Mouse (Mus musculus) R1 (cell line): ENCODE measurements around the gene Casp2.

Source experiments
- DNase-seq: peaks from one replicate; pipeline ENCODE4 v3.0.0-alpha.2; 2018; ENCODE audit warnings: low read depth, low spot score

Gene Casp2

GRCm38 (mm10) chr6:42276151-42276550 is 11.4 kb downstream of the Casp2 start:
- no peak for DNase-seq

- no peak for DNase-seq
Observed at GRCm38 (mm10) chr6:42282865-42283528, 18.2 kb downstream of the Casp2 start.

DNA sequence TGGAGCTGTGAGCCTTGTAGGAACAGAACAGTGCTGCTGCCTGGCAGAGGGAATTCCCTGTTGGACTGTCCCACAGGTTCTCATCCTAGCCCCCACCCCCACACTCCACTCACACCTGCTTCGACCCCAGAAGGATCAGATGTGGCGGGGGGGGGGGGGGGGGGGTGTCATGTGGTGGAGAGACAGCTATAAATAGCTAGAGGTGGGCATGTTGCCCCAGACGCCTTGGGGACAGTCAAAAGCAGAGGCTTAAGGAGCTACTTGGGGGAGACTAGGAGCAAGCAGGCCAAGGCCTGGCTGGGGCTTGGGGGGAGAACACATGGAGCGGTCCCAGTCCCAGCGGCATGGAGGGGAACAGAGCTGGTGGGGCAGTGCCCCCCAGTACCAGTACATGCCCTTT is 21.7 kb downstream of the Casp2 start, which contains the start of gene Clcn1:
Gene Clcn1, plus strand, starts transcription at position 238 of the 400 bp plus-strand sequence.
- DNase-seq: no peak

DNA sequence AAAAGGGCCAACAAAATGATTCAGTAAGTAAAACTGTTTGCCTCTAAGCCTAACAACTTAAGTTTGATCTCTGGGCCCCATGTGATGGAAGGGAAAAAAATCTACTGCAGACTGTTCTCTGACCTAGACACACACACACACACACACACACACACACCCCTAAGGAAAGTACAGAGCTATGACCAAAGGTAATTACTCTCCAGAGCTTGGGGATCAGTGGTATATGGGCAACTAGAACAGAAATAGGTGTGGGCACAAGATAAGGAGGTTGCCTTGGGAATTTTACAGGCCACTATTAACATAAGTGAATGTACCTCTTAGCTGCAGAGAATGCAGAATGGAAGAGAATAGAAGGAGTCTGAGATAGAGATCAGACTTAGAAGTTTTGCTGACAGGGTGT is 22.8 kb downstream of the Casp2 start:
- DNase-seq: no peak

GRCm38 (mm10) chr6:42293327-42293726 is 28.5 kb downstream of the Casp2 start:
- DNase-seq: no peak

GRCm38 (mm10) chr6:42295549-42296094 is 30.8 kb downstream of the Casp2 start:
- no peak for DNase-seq

DNA sequence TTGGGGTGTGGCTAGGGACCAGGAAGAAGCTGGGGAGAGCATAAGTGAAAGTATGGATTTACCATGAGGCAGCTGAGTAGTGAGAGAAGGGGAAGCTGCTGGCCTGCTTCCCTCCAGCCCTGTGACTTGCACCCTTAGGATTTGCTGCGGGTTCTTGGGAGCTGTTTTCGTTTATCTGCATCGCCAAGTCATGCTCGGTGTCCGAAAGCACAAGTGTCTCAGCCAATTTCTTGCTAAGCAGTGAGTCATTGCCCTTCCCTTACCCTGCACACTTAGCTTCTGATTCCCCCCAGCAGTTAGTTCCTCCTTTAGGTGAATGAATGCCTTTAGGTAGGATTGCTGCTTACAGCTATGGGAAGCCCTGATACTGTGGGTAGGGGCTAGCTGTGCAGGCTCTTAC is 34.6 kb downstream of the Casp2 start:
- no peak for DNase-seq

- DNase-seq: no peak
Observed at GRCm38 (mm10) chr6:42309816-42310378, 45.1 kb downstream of the Casp2 start.

DNA sequence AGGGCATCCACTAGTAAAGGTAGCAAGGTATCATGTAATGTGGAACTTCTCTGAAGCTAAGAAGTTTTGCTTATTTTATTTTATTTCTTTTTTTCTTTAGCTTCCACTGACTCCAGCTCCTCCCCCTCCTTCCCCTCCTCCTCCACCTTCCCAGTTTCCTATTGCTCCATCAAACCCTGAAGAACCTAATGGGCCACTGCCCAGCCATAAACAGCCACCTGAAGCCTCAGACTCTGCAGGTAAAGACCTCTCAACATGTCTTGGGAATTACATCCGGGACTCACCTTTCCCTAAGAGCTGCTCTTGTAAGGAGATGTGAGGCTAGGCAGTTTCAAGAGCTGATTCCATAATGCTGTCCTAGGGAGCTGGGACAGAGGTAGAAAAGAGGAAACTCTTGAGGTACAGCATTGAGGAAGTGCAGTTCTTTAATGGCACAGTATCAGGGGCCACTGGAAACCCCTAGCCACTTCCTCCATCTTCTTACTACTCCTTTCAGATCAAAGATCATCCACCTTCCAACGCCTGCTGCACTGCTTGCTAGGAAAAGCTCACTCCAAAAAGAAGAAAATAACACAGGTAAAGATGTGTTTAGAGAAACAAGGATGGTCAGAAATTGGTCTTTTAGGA is 45.8 kb downstream of the Casp2 start:
- DNase-seq: no peak

DNA sequence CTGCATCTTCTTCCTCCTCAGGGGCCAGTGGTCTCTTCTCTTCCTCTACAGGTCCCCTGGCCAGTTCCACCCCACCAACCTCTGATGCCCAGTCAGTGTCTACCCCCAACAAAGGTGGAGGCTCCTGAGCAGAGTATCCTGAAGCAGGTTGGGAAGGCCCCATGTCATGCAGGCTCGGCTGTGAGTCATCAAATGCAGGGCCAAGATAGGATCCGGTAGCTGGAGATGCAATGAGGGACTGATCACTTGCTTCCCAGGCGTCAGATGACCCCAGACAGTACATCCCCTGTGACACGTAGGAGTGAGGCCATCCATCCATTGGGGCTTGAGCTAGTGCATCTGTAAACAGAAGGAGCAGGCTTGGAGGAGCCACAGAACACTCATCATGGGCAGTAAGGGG is 53.5 kb downstream of the Casp2 start:
- no peak for DNase-seq

DNA sequence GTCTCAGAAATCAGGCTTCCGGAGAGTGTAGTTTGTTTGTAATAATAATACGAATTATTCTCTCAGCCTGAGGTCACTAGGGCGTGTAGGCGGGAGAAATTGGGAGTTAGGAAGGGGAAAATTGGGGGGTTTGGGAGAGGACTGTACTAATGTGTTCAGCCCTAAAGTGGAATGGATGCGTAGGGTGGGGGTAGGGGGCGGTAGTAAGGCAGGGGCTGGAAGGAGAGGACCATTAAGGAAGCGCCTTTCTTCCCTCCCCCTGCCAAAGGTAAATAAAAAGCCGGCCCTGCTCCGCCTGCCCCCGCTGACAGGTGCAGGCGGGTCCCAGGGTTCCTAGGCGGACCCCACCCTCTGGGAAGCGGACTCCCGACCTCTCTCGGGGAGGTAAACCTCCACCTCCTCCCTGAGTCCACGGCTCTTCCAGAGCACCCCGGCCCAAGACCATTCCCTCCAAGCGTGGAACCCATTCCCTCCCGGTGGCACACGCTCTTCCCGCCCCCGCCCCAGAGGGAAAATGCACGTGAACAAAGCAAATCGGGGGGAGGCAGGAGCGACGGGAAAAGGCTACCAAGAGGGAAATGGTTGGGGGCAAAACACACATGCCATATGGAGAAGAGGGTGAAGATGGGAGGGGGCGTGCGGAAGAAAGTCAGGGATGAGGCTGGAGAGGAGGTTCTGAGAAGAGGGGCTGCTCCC is 58.7 kb downstream of the Casp2 start:
- peak; percentile 32 for DNase-seq

- DNase-seq: no peak
Observed at GRCm38 (mm10) chr6:42324067-42324481, 59.3 kb downstream of the Casp2 start.

- DNase-seq: peak; percentile 39
Observed at GRCm38 (mm10) chr6:42324482-42325267, 59.9 kb downstream of the Casp2 start, which contains the start of gene Fam131b. Gene Fam131b, minus strand, starts transcription at chr6:42324643.

- DNase-seq: peak; percentile 67
Observed at GRCm38 (mm10) chr6:42325268-42325609, 60.5 kb downstream of the Casp2 start.

GRCm38 (mm10) chr6:42326509-42326908 is 61.7 kb downstream of the Casp2 start:
- no peak for DNase-seq

DNA sequence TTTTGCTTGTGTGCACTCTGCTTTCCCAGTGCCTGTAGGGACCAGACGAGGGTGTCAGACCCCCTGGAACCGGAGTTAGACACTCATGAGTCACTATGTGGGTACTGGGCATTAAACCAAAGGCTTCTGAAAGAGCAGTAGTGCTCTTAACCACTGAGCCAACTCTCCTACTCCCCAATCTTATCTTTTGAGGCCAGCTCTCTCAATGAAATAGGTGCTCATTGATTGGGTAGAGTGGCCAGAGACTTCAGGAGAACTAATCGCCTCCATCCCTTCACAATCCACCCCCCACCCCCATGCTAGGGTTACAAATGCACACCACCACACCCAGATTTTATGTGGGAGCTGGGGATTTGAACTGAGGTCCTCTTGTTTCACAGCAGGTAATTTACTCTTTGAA is 64.0 kb downstream of the Casp2 start:
- no peak for DNase-seq

GRCm38 (mm10) chr6:42330216-42330615 is 65.4 kb downstream of the Casp2 start:
- no peak for DNase-seq

GRCm38 (mm10) chr6:42330946-42331345 is 66.2 kb downstream of the Casp2 start:
- DNase-seq: no peak
